Mouse (Mus musculus) layer of hippocampus, adult 2 months (tissue): Measurements from ENCODE around the gene Mphosph10. TPM values are rescaled to one million over a fixed set of nuclear protein-coding genes. Genes with fewer than 3 reads are reported as not detected.
A peak's percentile ranks its signal among the peaks of the same experiment; 100 is the strongest.

Source experiments
- DNase-seq, 2 experiments: peaks; one replicate each; pipeline ENCODE4 v3.0.0; 2022; ENCODE audit warnings: low spot score in 2 of 2
- H3K27ac ChIP-seq: fragments of 200-600 bp; 2 replicates; pipeline ENCODE4 v1.8.1; 2022
- H3K4me3 ChIP-seq: fragments of 200-600 bp; 2 replicates; pipeline ENCODE4 v1.8.1; 2022; ENCODE audit warnings: mild to moderate bottlenecking
- CTCF ChIP-seq: fragments of 200-600 bp; conservative IDR thresholded peaks from 2 replicates; pipeline ENCODE4 v1.8.1; 2022; ENCODE audit warnings: antibody characterized with exemption, mild to moderate bottlenecking, moderate library complexity
- total RNA-seq, 2 experiments: library from RNA; stranded (reverse); gene quantifications; 2 replicates each; pipeline ENCODE4 v1.2.3; 2021

Mphosph10 gene
- total RNA-seq, 2 experiments from 2014 or later = 22.9 to 26.1 TPM

DNA sequence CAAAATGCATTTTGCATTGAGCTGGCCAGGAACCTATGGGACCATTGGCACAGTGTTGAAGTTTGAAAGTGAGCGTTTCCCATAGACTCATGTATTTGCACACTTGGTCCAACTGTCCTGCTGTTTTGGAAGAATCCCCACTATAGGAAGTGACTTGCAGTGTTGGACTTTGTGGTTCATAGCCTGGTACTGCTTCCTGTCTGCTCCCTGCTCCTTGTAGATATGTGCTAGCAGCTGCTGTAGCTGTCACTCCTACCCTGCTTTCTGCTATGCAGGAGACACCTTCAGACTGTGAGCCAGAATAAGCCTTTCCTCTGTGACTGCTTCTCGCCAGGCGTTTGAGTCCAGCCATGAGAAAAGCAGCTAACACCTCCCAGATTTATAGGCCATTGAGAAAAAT, 60.8 kb downstream of the Mphosph10 start:
- no peak for TF ChIP-seq CTCF
- Histone ChIP-seq H3K4me3 (no peak overlapping the region), H3K27ac (no peak overlapping the region)
- DNase-seq = no peak

- Histone ChIP-seq H3K4me3 (no peak overlapping the region), H3K27ac (no peak overlapping the region)
- no peak for TF ChIP-seq CTCF
- no peak for DNase-seq
These were observed 64.6 kb downstream of the Mphosph10 start for GRCm38 (mm10) chr7:64327486-64327885.

GRCm38 (mm10) chr7:64326892-64327291, 65.2 kb downstream of the Mphosph10 start:
- Histone ChIP-seq H3K27ac (no peak overlapping the region), H3K4me3 (no peak overlapping the region)
- peak; percentile 93 for TF ChIP-seq CTCF
- DNase-seq = peak; percentile 79 to 93

Other genes with a start within 250 kb of the Mphosph10 start
- gene Trpm1, start 238.4 kb downstream of the Mphosph10 start, total RNA-seq = not detected
- 10 to 100 TPM; 14.9 to 18.7 TPM for gene Mtmr10, start 104.6 kb downstream of the Mphosph10 start, total RNA-seq
- 10 to 100 TPM; 13.3 to 14.0 TPM for gene Fan1, start 18.2 kb downstream of the Mphosph10 start, total RNA-seq
- gene Mcee, start 339 bp upstream of the Mphosph10 start, total RNA-seq = 10 to 100 TPM; 50.0 to 51.5 TPM
- gene Apba2, start 109.4 kb upstream of the Mphosph10 start, total RNA-seq = 100 to 1,000 TPM; 249 to 259 TPM